Mouse (Mus musculus) layer of hippocampus, postnatal 25 days (tissue): ENCODE measurements around the gene Neurl1a. TPM values are rescaled to one million over a fixed set of nuclear protein-coding genes. Genes with fewer than 3 reads are reported as not detected.

Experiments
- DNase-seq, 2 experiments: peaks; one replicate each; pipeline ENCODE4 v3.0.0; 2022; ENCODE audit warnings: mixed read lengths in 2 of 2, low spot score in 1 of 2; ENCODE audit errors: extremely low spot score in 1 of 2
- total RNA-seq, 2 experiments: library from RNA; stranded (reverse); gene quantifications; 2 replicates each; pipeline ENCODE4 v1.2.3; 2021

Gene Neurl1a
- total RNA-seq, 2 experiments from 2014 or later, result 186 to 192 TPM

DNA sequence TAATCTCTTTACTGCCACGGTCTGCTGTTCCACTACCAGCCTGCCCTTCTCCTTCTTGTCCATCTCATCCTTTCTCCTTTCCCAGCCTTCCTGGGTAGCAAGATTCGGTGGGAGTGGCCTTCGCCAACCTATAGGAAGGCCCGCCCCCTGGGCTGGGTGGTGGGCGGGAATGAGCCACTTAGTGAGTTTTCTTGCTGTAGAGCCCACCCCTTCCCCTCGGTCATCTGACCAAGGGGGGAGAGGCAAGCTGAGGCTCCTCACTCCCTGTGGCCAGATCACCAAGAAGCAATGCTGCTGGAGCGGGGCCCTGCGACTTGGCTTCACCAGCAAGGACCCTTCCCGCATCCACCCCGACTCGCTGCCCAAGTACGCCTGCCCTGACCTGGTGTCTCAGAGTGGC, 61.5 kb downstream of the Neurl1a start:
- DNase-seq, result no peak

DNA sequence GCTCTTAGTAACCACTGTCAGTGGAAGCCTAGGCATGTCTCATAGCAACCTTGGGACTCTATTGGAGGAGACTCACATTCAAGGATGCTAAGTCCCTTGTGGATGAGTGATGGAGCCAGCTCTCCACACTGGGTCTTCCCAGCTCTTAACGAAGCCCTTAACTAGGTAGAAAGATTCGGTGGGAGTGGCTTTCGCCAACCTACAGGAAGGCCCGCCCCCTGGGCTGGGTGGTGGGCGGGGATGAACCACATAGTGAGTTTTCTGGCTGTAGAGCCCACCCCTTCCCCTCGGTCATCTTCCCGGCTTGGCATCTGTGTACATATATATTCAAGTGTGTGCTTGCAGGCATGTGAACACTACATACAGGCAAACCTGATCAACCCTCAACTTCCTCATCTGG, 62.3 kb downstream of the Neurl1a start:
- DNase-seq, result no peak

DNA sequence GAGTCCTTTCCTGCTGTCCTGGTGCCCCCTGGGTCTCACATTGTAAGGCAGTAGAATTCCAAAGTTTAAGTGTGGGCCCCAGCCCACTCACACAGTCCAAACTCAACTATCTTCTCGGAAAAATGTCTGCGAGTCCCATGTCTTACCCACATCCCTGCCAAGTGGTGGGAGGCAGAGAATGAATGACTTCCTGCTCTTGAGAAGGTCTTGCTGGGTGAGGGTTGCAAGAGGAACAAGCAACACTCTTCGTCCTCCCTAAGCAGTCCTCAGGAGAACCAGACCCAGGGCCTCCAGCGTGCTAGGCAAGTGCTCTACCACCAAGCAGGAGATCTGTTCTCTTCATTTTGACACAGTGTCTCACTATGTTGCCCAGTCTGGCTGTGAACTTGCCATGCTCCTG, 63.6 kb downstream of the Neurl1a start:
- DNase-seq, result no peak

DNA sequence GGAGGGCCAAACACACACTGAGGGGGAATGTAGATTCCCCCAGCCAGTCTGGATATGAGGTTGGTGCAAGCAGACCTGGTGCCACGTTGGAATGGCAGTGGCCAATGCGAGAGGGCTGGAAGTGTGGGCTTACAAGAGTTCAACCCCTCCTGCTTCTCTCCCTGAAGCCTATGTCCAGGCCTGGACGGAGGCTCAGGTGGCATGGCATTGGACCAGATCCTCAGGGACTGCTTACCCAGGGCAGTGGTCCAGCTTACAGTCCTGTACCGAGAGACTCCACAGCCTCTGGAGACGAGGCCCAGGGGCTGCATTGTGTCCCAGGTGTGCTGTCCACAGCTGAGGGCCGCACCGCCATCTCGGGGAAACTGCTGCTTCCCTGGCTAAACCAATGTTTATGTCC, 66.9 kb downstream of the Neurl1a start:
- no peak for DNase-seq

DNA sequence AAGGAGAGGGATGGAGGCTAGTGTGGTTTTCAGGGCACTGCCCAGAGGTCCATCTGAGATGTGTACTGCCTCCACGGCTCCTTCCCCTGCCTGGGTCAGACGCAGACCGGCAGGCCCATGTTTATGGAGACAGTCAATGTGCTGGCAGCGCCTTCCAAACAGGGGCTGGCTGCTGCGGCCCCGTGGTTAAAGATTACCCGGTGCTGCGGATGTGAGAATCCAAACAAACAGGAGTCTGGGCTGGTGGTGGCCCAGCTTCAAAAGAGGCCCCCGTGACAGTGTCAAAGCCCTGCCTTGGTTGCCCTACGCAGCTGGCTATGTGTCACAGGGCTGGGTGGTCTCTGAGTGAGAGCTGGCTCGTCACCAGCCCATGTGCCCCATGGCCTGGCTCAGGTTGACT, 69.2 kb downstream of the Neurl1a start:
- DNase-seq, result no peak

DNA sequence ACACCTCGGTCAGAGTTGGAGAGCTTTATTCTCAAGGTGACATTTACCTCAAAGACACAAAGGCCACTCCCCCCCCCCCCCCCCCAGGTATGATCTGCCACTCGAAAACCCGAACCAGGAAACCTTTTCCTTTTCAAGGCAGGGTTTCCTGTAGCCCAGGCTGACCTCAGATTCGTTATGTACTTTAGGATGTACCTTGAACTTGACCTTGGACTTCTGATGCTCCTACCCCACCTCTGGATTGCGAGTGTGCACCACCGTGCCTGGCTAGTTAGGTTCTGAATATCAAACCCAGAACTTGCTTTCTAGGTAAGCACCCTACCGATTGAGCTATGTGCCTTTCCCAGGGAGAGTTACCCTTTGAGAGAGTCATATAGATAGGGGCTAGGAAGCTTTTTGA, 69.7 kb downstream of the Neurl1a start:
- DNase-seq, result no peak

DNA sequence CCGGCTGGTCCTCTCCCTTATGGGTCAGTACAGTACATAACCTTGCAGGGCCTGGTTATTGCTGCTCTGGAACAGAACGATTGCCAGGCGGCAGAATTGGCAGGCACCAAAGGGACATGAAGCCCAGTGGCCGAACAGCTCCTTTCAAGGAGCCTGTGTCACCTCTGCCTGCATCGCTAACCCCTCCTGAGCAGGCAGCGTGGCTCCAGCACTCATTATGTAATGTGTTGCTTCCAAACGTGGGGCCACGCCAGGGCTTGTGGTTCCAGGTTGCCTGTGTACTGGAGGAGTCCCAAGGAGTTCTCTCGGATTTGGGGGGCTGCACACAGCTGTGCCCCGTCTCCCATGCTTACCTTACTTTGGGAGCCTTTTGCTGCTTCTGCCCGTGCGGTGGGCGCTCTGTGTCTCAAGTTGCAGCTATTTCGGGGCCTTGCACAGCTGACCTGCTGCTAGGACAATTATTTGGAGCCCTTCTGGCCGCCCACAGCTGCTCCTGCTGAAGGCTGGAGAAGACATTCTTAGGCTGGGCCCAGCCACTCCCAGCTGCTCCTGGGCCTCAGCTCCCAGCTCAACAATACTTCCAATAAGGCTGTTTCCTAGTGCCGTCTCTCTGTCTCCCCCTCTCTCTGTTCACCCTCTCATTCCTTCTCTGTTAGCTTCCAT, 70.4 kb downstream of the Neurl1a start:
- no peak for DNase-seq

DNA sequence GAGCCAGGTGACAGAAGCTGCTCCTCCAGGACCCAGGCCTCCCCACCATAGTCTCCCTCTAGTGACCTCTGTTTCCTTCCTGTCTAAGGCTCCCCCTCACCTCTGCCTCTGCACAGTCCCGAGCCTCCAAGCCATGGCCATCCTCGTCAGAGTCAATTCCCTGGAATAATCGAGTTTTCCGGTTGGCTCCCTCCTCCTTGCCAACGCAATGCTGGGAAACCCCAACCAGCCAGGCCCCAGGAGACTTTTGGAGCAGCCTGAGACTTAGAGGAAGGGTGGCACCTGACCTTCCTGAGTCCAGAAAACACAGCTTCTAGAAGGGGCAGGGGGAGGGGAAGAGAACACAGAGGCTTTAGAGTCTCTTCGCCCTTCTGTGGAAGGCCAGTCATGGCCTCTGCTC, 72.3 kb downstream of the Neurl1a start:
- no peak for DNase-seq

GRCm38 (mm10) chr19:47253053-47253628, 74.5 kb downstream of the Neurl1a start:
- no peak for DNase-seq

DNA sequence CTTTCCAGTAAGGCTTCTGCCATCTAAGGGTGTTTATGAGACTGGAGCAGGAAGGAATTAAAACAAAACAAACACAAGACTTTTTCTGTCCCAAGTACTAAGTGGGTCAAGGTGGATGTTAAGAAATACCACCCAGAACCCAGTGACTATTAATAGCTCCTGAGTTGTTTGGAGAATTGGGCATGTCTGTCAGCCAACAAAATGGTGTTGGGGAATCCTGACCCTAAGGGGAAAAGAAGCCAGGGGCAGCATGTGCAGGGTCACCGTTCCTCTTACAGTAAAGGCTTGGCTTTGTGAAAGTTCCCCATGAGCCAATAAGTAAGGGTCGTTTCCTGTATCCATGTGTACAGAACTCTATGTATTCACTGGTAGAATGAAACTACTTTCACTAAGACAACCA, 76.4 kb downstream of the Neurl1a start:
- DNase-seq, result no peak

- no peak for DNase-seq
Observed at GRCm38 (mm10) chr19:47255919-47256318, 77.3 kb downstream of the Neurl1a start.

DNA sequence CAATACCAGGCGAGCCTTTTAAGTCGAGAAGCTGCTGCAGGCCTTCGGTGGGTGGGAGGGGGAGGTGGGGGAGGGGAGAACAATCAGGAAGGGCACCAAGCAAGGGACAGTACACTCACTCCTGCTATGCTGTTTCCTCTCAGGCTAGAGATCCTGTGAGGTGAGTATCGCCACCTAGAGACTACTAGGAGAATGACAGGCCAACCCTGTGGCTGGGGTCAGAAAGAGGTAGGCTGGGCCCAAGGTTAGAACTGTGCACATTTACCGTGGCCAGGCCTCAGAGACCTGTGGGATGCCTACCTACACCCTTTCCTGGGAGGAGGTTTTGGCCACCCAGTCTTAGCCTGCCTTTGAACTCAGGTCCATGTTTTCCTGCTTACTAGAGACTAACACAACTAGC, 81.0 kb downstream of the Neurl1a start:
- no peak for DNase-seq

DNA sequence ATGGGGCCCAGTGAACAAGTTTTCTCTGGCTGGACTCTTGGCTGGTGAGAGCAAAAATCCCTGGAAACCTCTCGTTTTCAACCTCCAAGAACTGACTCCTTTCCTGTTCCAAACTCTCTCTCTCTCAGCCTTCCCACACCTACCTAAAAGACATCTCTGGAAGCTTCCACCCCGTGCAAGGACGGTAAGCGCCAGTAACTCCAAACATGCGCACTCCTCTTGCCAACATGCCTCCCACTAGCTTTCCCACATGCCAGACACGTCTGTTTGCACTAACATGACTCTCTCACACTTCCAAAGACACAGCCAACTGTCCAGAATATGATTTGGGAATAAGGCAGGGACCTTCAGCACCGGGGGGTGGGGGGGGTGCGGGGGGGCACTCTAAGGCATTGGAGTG, 82.6 kb downstream of the Neurl1a start:
- no peak for DNase-seq

- DNase-seq, result no peak
Observed at GRCm38 (mm10) chr19:47263621-47264020, 85.0 kb downstream of the Neurl1a start.

- peak; percentile 63 to 78 for DNase-seq
Observed at GRCm38 (mm10) chr19:47264322-47265092, 85.9 kb downstream of the Neurl1a start.

DNA sequence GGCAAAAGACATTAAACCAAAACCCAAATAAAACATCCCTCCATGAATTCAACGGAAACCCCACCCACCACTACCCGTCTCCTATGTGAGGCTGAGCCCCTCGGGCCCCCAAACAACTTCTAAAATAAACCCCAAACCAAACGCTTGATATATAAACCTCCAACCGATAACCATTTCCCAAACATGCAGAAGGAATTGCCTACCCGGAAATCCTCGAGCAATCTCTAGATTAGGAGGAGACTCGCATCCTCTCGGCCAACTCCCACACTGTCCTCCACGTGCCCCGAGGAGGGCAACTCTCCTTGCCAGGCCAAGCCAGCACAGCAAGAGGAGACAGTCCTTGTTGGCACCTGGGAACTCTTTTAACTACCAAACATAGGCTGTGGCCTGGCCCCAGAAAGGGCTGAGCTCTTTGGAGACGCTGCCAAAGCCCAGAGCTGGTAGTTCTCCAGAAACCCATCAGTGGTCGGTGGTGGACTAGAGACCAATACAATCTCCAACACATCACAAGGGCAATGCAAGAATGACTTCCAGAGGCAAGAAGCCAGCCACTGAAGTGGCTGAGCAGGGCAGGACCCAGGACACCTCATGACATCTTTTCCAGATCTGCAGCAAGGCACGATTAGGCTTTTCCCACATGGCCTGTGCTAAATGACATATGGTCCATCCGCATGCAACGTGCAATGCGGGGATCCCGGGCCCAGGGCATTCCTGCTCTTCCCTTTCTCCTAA, 87.6 kb downstream of the Neurl1a start:
- DNase-seq, result no peak

GRCm38 (mm10) chr19:47267066-47267465, 88.4 kb downstream of the Neurl1a start:
- no peak for DNase-seq

DNA sequence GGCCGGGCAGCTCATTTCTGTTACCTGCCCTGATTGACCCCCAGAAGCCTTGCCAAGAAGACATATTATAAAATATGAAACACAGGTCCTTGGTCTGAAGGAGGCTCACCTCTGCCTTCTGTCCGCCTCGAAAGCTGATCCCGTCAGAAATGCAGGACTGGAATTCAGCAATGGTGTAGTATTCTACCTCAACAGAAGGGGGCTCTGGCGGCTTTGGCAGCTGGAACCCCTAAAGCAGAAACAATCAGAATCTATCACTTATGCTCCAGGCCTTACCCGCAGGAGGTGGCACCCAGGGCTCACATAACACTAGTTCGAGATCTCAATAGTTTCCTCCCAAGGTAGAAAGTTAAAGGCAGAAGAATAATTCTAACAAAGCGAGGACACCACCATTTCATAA, 91.1 kb downstream of the Neurl1a start:
- DNase-seq, result no peak

DNA sequence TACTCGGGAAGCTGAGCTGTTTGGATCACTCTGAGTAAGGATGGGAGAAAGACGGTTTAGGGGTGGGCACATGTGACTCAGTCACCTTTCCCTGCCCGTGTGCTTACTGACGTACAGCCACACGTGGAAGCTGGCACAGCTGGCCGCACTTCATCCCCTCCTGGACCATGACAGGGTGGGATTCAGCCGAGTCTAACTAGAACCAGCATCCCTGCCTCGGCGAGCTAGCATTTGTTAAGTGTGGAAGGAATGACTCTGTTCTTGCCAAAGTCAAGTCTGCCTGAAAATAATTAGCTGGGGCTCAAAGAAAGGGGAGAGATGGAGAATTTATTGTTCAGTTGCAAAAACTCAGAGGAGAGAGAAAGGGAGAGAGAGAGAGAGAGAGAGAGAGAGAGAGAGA, 91.9 kb downstream of the Neurl1a start:
- no peak for DNase-seq

DNA sequence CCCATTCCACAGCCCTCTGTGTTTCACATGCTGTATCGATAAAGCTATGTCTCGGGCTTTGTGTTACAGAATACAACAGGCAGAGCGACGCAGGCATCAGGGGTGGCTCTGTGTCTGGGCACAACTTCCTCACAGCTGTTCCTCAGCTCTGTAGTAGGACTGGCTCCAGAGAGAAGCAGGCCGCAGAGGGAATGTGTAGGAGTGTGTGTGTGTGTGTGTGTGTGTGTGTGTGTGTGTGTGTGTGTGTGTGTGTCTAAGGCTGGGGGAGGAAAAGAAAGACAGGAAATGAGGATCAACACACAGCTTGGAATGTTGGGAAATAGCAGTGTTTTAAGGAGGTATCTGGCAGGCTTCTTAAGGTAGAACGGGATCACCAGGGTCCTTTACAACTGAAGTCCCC, 98.1 kb downstream of the Neurl1a start:
- DNase-seq, result peak in 1 of 2 experiments; percentile 52

GRCm38 (mm10) chr19:47279372-47279771, 100.8 kb downstream of the Neurl1a start:
- DNase-seq, result no peak
